Mouse (Mus musculus): ENCODE measurements at regions not wholly inside any gene's neighbourhood (a gene's known extent, or its start where the extent isn't known, plus 50 kb on each side); places are given as distances from the start of the nearest gene placed in this dataset.

GRCm38 (mm10) chr4:153670216-153670615 is 187.6 kb upstream of the Ajap1 start:
- TF ChIP-seq POLR2A (IDR thresholded peaks at IDR 0.05; ENCODE audit: borderline replicate concordance, extremely low read depth, low read depth, low read length) (no peak), CTCF (IDR thresholded peaks at IDR 0.05; ENCODE audit: insufficient read depth, low read length) (no peak)

Data from lung, adult 2 months (tissue).